Mouse (Mus musculus): ENCODE measurements around the gene Gps1. TPM values are rescaled to one million over a fixed set of nuclear protein-coding genes. Genes with fewer than 3 reads are reported as not detected.
A peak's percentile ranks its signal among the peaks of the same experiment; 100 is the strongest.

Gps1 gene
- polyA plus RNA-seq, 1 experiment from 2014 or later: 205 TPM

DNA sequence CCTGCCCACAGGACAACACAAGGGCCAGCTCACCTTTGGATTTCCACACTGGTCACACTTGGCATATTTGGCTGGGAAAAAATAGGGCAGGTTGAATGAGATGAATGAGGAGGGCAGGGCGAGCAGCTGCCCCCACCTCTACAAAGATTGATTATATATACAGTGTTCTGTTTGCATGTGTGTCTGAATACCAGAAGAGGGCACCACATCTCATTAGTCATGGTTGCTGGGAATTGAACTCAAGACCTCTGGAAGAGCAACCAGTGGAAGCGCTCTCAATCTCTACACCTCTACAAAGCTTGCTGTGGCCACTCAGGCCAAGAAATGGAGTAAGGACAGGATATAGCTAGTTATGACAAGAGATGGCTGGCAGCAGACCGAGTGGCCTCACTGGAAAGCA lies 5.7 kb downstream of the Gps1 start:
- Histone ChIP-seq H3K4me2 (no peak overlapping the region), H3K4me3 (no peak overlapping the region), H3K4me1 (peaks cover 12% of the 10 kb centered on the region), H3K27me3 (no peaks in the 10 kb centered on the region), H3K9me3 (no peaks in the 10 kb centered on the region), H3K9ac (no peak overlapping the region), H3K36me3 (peaks cover 82% of the 10 kb centered on the region), H3K27ac (no peak overlapping the region)
- no peak for ATAC-seq (ENCODE audit: borderline replicate concordance, extremely low read depth, low FRiP score, low TSS enrichment)
- 78% methylated on average over 3 of the region's 3 CpGs for WGBS

GRCm38 (mm10) chr11:120792652-120793051 lies 8.6 kb downstream of the Gps1 start:
- no peak overlapping the region for H3K27ac ChIP-seq
- no peaks in the 10 kb centered on the region for H3K27me3 ChIP-seq
- H3K4me1 ChIP-seq: peaks cover 18% of the 10 kb centered on the region
- no peak overlapping the region for H3K9ac ChIP-seq
- H3K36me3 ChIP-seq: peaks cover 63% of the 10 kb centered on the region
- 95% methylated on average over 9 of the region's 9 CpGs for WGBS
- no peak overlapping the region for H3K4me3 ChIP-seq
- ATAC-seq (ENCODE audit: borderline replicate concordance, extremely low read depth, low FRiP score, low TSS enrichment): no peak
- no peak overlapping the region for H3K4me2 ChIP-seq
- H3K9me3 ChIP-seq: no peaks in the 10 kb centered on the region

DNA sequence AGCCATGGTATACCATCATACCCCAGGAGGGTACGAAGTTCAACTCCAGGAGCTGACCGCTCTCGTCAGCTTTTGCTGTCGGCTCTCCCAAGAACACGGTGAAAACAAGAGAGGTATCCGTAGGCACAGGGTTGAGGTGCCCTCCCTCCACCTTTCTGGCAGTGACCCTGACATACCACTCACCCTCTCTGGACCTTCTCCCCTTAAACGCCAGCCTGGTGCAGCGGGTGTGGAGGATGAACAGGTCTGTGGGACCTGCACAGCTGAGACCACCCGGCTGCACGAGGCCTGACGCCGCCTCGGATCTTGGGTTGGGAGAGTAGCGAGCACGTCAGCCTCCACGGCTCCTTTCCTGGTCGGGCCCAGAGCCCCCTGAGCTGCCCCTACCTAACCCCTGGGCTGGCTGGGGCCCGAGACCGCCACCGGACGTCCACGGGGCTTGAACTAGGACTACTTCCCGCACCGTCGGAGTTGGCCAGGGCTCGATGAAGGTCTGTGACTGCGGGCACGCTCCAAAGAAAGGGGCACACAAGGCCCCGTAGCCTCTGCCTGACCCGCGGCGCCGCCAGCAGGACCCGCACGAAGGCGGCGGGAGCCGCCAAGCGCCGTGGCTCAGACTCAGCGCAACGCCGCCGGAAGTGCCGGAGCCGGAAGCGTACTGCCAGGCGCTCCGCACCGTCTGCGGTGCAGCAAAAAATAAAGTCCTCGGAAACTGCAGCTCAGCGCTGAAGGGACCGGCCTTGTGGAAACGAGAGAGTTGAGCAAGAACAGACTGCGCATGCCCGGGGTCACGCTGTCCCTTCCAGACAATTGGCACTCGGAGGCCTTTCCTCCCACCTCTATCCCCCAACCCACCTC lies 11.9 kb downstream of the Gps1 start, which contains the start of gene Dus1l:
Dus1l (minus strand) TSS at position 648 of the 858 bp plus-strand sequence.
- 2% methylated on average over 59 of the region's 59 CpGs for WGBS
- peak; percentile 81 for ATAC-seq (ENCODE audit: borderline replicate concordance, extremely low read depth, low FRiP score, low TSS enrichment)
- H3K4me1 ChIP-seq: peaks cover 28% of the 10 kb centered on the region
- peak within 1 kb of the TSS; percentile 49 for H3K27ac ChIP-seq
- H3K4me3 ChIP-seq: peak within 1 kb of the TSS; percentile 82
- no peaks in the 10 kb centered on the region for H3K9me3 ChIP-seq
- no peaks in the 10 kb centered on the region for H3K27me3 ChIP-seq
- H3K9ac ChIP-seq: peak within 1 kb of the TSS; percentile 88
- H3K36me3 ChIP-seq: peaks cover 34% of the 10 kb centered on the region
- peak within 1 kb of the TSS; percentile 90 for H3K4me2 ChIP-seq

GRCm38 (mm10) chr11:120796614-120796946 lies 12.5 kb downstream of the Gps1 start:
- no peaks in the 10 kb centered on the region for H3K27me3 ChIP-seq
- H3K9ac ChIP-seq: peak overlapping the region; percentile 88; the same call in 1 of the 2 replicates
- peaks cover 28% of the 10 kb centered on the region for H3K4me1 ChIP-seq
- peaks cover 28% of the 10 kb centered on the region for H3K36me3 ChIP-seq
- H3K4me2 ChIP-seq: peak overlapping the region; percentile 90
- H3K9me3 ChIP-seq: no peaks in the 10 kb centered on the region
- H3K27ac ChIP-seq: peak overlapping the region; percentile 49
- 26% methylated on average over 8 of the region's 8 CpGs for WGBS
- ATAC-seq (ENCODE audit: borderline replicate concordance, extremely low read depth, low FRiP score, low TSS enrichment): 0 out of 2 replicates have a peak, but pooled peaks have one; percentile 3
- peak overlapping the region; percentile 82 for H3K4me3 ChIP-seq

DNA sequence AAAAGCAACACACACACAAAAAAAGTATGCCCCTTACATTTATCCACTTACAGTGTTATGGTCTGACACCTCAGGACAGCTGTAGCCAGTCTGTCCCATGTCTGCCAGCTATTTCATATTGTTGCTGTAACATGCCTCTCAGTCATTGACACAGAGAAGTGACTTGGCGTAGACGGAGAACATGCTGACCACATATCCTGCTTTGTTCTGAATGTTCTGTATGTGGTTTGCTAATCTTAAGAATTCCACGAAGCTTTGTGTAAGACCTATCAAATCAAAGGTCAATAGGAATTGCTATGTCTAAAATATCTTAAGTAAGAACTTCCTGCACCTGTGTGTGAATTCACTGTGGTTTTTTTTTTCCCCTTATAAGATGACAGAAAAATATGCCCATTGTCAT lies 14.2 kb downstream of the Gps1 start:
- H3K9ac ChIP-seq: no peak overlapping the region
- no peak for ATAC-seq (ENCODE audit: borderline replicate concordance, extremely low read depth, low FRiP score, low TSS enrichment)
- no peaks in the 10 kb centered on the region for H3K9me3 ChIP-seq
- peaks cover 12% of the 10 kb centered on the region for H3K36me3 ChIP-seq
- no peaks in the 10 kb centered on the region for H3K27me3 ChIP-seq
- WGBS: 71% methylated on average over 3 of the region's 3 CpGs
- peaks cover 28% of the 10 kb centered on the region for H3K4me1 ChIP-seq
- no peak overlapping the region for H3K27ac ChIP-seq
- no peak overlapping the region for H3K4me3 ChIP-seq
- no peak overlapping the region for H3K4me2 ChIP-seq

- 0 out of 2 replicates have a peak overlapping the region, but pooled peaks have one; percentile 16 for H3K4me2 ChIP-seq
- no peaks in the 10 kb centered on the region for H3K9me3 ChIP-seq
- H3K27ac ChIP-seq: peak overlapping the region; percentile 78
- 56% methylated on average over 6 of the region's 6 CpGs for WGBS
- ATAC-seq (ENCODE audit: borderline replicate concordance, extremely low read depth, low FRiP score, low TSS enrichment): no peak
- no peaks in the 10 kb centered on the region for H3K27me3 ChIP-seq
- H3K4me1 ChIP-seq: peaks cover 27% of the 10 kb centered on the region
- no peak overlapping the region for H3K4me3 ChIP-seq
- H3K9ac ChIP-seq: no peak overlapping the region
- peaks cover 3% of the 10 kb centered on the region; the same call in 1 of the 2 replicates for H3K36me3 ChIP-seq
Observed at GRCm38 (mm10) chr11:120799316-120799890, 15.3 kb downstream of the Gps1 start.

DNA sequence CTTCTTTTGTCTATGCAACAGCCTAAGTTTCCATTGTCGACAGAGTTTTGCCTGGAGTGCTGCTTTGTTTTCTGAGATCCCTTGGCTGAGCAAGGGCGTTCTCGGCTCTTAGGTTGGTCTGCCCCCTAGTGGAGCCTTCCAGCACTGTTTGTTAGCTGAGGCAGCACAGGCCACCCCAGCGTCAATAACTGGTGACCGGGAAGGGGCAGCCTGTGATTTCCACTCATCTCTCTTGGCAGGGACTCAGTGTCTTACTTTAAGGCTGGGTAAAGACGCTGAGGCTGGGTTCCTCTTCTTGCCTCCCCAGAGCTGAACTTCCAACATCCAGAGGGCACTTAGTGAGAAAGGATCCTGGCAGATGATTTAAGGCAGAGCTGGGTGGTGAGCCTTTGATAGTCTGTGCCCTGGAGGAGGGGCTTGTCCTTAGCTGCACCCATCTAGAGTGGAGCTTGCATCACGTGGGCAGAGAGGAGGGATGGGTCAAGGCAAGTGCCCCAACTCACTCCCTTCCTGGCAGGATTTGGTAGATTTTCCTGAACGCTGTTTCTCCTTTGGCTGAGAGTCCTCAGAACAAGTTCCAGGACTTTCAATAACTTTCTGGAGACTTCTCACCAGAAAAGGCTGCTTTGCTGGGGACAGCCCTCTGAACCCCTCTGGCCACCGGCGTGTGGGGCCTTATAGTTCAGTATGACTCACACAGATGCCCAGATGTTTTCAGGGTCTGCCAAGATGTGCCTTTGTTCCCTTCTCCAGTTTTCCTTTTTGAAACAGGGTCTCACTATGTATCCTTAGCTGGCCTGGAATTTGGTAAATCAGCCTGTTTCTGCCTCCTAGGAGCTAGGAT lies 16.2 kb downstream of the Gps1 start:
- Histone ChIP-seq H3K36me3 (no peaks in the 10 kb centered on the region), H3K9me3 (no peaks in the 10 kb centered on the region), H3K4me2 (peak overlapping the region; percentile 20; the same call in 1 of the 2 replicates), H3K4me3 (no peak overlapping the region), H3K9ac (no peak overlapping the region), H3K4me1 (peaks cover 18% of the 10 kb centered on the region), H3K27ac (peak overlapping the region; percentile 78), H3K27me3 (no peaks in the 10 kb centered on the region)
- 7% methylated on average over 10 of the region's 10 CpGs for WGBS
- peak; percentile 82 for ATAC-seq (ENCODE audit: borderline replicate concordance, extremely low read depth, low FRiP score, low TSS enrichment)

DNA sequence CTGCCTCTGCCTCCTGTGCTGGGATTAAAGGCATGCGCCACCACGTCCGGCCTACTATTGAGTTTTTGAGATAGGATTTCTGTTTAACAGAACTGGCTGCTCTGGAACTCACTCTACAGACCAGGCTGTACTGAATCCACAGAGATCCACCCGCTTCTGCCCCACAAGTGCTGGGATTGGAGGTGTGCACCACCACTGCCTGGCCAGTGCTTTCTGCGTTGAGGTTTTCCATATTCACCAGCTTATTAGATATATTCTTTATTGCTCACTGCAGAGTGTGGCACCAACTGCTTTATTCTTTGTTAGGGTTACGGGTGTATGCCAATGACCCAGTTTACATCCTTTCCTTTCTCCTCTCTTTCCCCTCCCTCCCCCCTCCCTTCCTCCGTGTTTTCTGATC lies 20.2 kb downstream of the Gps1 start:
- peaks cover 39% of the 10 kb centered on the region for H3K36me3 ChIP-seq

DNA sequence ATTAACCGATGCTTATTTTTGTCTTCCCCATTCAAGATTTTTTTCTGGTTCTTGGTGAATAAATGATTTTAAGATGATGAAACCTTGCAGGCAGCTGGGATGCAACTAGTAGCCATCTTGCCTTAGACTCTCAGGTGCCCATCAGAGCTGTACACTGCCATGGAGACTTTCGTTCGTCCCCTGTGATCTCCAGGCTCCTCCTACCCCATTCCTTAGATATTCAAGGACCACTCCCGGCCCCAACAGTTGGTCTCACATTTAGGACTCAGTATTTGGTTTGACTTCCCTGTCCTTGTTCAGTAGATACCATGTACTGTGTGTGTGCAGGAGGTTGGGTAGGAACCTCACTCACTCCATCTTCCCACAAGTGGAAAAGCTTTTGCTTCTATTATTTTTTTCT lies 20.7 kb downstream of the Gps1 start:
- 54% methylated on average over 4 of the region's 4 CpGs for WGBS
- Histone ChIP-seq H3K4me2 (no peak overlapping the region), H3K9ac (no peak overlapping the region), H3K4me3 (no peak overlapping the region), H3K36me3 (peaks cover 44% of the 10 kb centered on the region), H3K27ac (no peak overlapping the region), H3K27me3 (no peaks in the 10 kb centered on the region), H3K9me3 (no peaks in the 10 kb centered on the region), H3K4me1 (peaks cover 9% of the 10 kb centered on the region)
- no peak for ATAC-seq (ENCODE audit: borderline replicate concordance, extremely low read depth, low FRiP score, low TSS enrichment)

More for the DNA sequence above, 20.2 kb downstream of the Gps1 start:
- no peak overlapping the region for H3K27ac ChIP-seq
- H3K4me3 ChIP-seq: no peak overlapping the region
- WGBS: 71% methylated on average over 7 of the region's 7 CpGs
- H3K4me2 ChIP-seq: no peak overlapping the region
- peaks cover 10% of the 10 kb centered on the region for H3K4me1 ChIP-seq
- ATAC-seq (ENCODE audit: borderline replicate concordance, extremely low read depth, low FRiP score, low TSS enrichment): no peak
- H3K27me3 ChIP-seq: no peaks in the 10 kb centered on the region
- no peaks in the 10 kb centered on the region for H3K9me3 ChIP-seq
- no peak overlapping the region for H3K9ac ChIP-seq

GRCm38 (mm10) chr11:120805375-120806298 lies 21.6 kb downstream of the Gps1 start:
- Histone ChIP-seq H3K4me3 (no peak overlapping the region), H3K9me3 (no peaks in the 10 kb centered on the region), H3K4me2 (no peak overlapping the region), H3K27me3 (no peaks in the 10 kb centered on the region), H3K4me1 (peaks cover under 1% of the 10 kb centered on the region; the same call in 1 of the 2 replicates), H3K36me3 (peaks cover 53% of the 10 kb centered on the region), H3K27ac (no peak overlapping the region), H3K9ac (no peak overlapping the region)
- WGBS: 81% methylated on average over 7 of the region's 7 CpGs
- ATAC-seq (ENCODE audit: borderline replicate concordance, extremely low read depth, low FRiP score, low TSS enrichment): no peak

GRCm38 (mm10) chr11:120808010-120808409 lies 23.9 kb downstream of the Gps1 start:
- Histone ChIP-seq H3K4me2 (no peak overlapping the region), H3K4me3 (no peak overlapping the region), H3K27ac (no peak overlapping the region), H3K27me3 (no peaks in the 10 kb centered on the region), H3K9ac (no peak overlapping the region), H3K9me3 (no peaks in the 10 kb centered on the region), H3K4me1 (no peaks in the 10 kb centered on the region), H3K36me3 (peaks cover 77% of the 10 kb centered on the region)
- ATAC-seq (ENCODE audit: borderline replicate concordance, extremely low read depth, low FRiP score, low TSS enrichment): no peak
- 85% methylated on average over 12 of the region's 12 CpGs for WGBS

Measured in lung, embryonic 15.5 days (tissue).